Mouse (Mus musculus) cortical plate, adult 2 months (tissue): ENCODE data around the gene Ptgfrn. TPM values are rescaled to one million over a fixed set of nuclear protein-coding genes. Genes with fewer than 3 reads are reported as not detected.

Experiments used
- H3K27ac ChIP-seq: fragments of 200-500 bp; 2 replicates; pipeline ENCODE4 v1.5.1; 2012; ENCODE audit warnings: low read length, control low read depth, inconsistent platforms; ENCODE audit not compliant: insufficient read depth
- H3K4me1 ChIP-seq: fragments of 200-500 bp; 2 replicates; pipeline ENCODE4 v1.6.1; 2011; ENCODE audit warnings: low read length; ENCODE audit not compliant: control insufficient read depth, insufficient read depth
- H3K4me3 ChIP-seq: fragments of 200-500 bp; 2 replicates; pipeline ENCODE4 v1.5.1; 2011; ENCODE audit warnings: mild to moderate bottlenecking, low read length, control low read depth; ENCODE audit not compliant: insufficient read depth
- CTCF ChIP-seq: fragments of 200-500 bp; IDR thresholded peaks from 2 replicates; pipeline ENCODE4 v1.5.1; 2011; ENCODE audit warnings: mild to moderate bottlenecking, control low read depth, low read length; ENCODE audit not compliant: insufficient read depth; ENCODE audit errors: extremely low read depth
- POLR2A ChIP-seq: fragments of 200-500 bp; IDR thresholded peaks from 2 replicates; pipeline ENCODE4 v1.6.1; 2011; ENCODE audit warnings: mild to moderate bottlenecking, low read length, control low read depth; ENCODE audit not compliant: insufficient read depth; ENCODE audit errors: extremely low read depth
- polyA plus RNA-seq: library from polyadenylated mRNA; depleted of rRNA; stranded (reverse); fragments of >200 nt; gene quantifications from 2 replicates; pipeline ENCODE4 v1.2.3, GENCODE M21; 2012

Gene Ptgfrn
- polyA plus RNA-seq, 1 experiment, result 12.0 TPM

DNA sequence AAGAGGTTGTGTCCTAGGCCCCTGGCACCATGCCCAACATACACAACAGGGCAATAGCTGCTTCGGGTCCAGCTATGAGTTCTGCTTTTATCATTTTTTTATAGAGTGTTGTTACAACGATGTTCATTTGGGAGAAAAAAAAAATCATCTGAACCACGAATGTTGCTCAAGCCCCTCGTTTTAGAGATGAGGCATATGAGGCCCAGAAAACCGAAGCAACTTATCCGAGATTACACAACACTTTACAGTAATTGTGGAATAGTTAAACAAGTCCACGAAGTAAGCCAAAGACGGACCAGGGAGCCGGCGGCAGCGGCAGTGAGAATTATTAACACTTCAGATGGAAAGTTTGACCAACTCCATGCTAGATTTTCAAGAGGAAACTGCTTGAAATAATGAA, 7.7 kb upstream of the Ptgfrn start:
- H3K4me3 ChIP-seq, result no peak overlapping the region
- H3K27ac ChIP-seq, result no peak overlapping the region
- H3K4me1 ChIP-seq, result peaks cover 3% of the 10 kb centered on the region; the same call in 1 of the 2 replicates
- TF ChIP-seq POLR2A (no peak), CTCF (no peak)

DNA sequence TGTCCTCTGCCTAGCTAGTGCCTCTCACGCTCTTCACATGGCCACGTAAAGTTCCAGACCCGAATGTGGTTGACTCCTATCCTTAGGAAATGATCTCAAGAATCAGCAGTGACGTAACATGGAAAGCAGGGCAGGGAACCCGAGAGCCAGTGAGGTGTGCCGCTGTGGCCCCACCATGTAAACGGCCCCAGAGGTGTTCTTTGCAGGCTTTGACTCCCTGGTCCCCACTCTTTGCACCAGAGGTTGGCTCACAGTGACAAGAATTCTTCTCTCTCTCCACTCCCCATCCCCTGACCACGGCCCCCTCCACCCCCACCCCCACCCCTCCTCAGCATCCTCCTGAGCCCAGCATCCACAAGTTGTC, 7.3 kb upstream of the Ptgfrn start:
- TF ChIP-seq POLR2A (no peak), CTCF (no peak)
- Histone ChIP-seq H3K27ac (no peak overlapping the region), H3K4me3 (no peak overlapping the region), H3K4me1 (peaks cover 3% of the 10 kb centered on the region; the same call in 1 of the 2 replicates)

DNA sequence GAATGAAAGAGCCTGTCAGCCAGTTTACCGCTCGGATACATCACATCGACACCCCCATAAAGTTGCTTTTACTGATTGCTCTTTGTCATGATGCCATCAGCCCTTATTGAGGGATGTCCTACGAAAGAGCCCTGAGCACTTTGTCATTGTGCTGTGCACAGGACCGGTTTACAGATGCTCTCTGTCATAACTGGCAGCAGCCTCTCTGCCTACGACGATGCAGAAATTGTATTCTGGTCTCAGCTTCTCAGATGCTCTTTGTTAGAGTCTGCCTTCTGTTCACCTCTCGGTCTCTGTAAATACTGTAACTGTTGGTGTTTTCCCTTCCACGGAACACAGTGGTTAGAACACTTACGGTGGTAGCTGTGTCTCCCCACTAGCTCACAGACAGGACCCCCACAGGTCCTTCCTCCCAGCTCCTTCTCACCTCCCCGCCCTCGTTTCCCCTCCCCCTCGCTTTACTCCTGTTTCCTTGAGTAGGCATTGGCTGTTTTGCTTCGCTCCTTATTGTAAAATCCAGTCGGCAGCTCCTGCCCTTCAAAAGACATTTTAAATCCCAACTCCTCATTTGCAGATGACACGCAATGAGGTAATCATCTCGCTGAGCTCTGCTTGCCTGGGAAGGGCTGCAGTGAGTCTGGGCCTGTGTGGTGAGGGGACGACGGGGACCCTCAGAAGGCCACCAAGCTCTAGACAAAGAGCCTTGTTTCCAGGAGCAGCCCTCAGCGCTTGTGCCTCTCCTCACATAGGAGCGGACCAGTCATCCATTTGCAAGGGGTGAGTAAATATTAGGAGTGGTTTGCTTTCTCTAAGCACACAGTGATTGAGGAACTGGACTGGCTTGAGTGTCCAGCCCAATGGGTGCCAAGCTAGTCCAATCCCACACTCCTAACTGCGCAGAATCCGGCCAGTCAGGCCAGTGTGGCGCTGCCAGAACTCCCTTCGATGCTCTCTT, 6.6 kb upstream of the Ptgfrn start:
- H3K4me3 ChIP-seq, result no peak overlapping the region
- H3K4me1 ChIP-seq, result peaks cover 3% of the 10 kb centered on the region; the same call in 1 of the 2 replicates
- H3K27ac ChIP-seq, result no peak overlapping the region
- TF ChIP-seq CTCF (no peak), POLR2A (no peak)

DNA sequence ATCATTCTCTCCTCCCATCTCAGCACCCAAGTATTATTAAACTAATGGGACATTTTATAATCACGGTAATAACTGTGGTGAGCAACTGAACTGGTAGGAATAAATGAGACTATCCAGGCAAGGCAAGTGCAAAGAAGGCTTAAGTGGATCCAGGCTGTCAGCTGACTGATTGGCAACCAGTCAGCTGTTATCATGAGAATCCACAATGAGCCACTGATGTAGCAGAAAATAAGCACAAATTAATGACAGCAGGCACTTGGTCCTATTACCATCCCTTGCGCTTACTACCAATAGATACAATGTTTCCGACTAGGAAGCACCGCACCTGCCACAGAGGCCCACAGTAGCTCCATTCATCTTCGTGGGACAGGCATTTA, 2.4 kb upstream of the Ptgfrn start:
- Histone ChIP-seq H3K27ac (no peak overlapping the region), H3K4me3 (no peak overlapping the region), H3K4me1 (peaks cover 3% of the 10 kb centered on the region; the same call in 1 of the 2 replicates)
- no peak for TF ChIP-seq POLR2A
- no peak for TF ChIP-seq CTCF

DNA sequence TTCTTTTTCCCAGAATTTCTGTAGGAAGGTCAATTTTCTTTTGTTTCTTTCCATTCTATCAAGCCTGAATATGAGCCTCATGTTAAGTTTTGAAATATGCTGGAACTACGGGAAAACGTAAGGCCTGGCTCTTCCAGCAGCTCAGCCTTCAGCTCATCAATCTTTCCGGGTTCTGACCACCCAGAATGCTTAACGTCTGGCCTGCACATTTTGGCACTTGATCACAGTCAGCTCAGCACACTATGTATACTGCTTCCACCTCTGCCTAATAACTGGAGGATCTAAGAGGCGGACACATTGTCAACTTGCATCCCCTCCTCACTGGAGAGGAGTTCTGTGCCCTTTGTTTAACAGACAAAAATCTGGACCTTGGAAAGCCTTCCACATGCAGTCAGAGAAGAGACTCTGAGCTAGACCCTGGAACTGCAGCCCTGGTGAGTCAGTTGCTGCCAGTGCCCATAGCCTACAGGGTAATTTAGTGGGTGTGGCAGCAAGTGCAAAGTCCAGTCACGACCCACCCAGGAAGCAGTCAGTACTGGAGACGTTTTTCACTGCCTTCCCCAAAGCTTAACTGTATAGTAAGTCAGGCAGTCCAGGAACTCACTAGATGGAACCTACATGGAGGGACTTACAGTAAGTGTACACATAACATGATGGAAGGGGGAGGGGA, 1.9 kb upstream of the Ptgfrn start:
- TF ChIP-seq CTCF (no peak), POLR2A (no peak)
- peaks cover 3% of the 10 kb centered on the region; the same call in 1 of the 2 replicates for H3K4me1 ChIP-seq
- no peak overlapping the region for H3K4me3 ChIP-seq
- H3K27ac ChIP-seq, result no peak overlapping the region

DNA sequence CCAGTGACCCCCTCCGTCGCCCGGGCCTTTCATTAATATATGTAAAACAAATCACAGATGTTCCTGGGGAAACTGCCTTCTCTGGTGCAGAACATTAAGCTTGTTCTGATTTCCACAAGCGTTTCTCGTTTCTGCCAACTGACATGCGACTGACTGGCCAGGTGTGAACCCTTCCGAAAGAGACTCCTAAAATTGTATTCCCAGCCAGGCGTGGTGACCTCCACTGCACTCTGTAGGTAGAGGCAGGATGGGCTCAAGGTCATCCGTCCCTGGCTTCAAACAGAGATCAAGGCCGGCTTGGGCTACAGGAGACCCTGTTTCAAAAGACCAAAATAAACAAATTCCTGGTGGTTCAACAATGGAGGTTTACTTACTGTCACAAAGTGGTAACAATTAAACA, 1.2 kb upstream of the Ptgfrn start:
- no peaks in the 10 kb centered on the region; the same call in 1 of the 2 replicates for H3K4me1 ChIP-seq

DNA sequence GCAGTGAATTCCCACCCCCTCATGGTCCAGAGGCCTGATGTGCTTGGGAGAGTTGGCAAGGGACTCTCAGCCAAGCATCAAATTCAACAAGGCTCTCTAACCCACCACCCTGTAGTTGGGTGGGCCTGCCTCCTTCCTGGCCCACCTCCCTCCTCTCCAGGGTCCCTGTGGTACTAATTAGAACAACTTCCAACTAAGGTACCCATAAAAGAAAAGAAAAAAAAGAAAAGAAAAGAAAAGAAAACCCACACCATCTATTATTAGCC, 693 bp upstream of the Ptgfrn start:
- Histone ChIP-seq H3K4me1 (no peaks in the 10 kb centered on the region), H3K4me3 (peak overlapping the region; percentile 33; the same call in 1 of the 2 replicates), H3K27ac (no peak overlapping the region)
- TF ChIP-seq CTCF (no peak), POLR2A (no peak)

More for the DNA sequence above, 1.2 kb upstream of the Ptgfrn start:
- TF ChIP-seq CTCF (no peak), POLR2A (no peak)
- Histone ChIP-seq H3K27ac (no peak overlapping the region), H3K4me3 (no peak overlapping the region)

DNA sequence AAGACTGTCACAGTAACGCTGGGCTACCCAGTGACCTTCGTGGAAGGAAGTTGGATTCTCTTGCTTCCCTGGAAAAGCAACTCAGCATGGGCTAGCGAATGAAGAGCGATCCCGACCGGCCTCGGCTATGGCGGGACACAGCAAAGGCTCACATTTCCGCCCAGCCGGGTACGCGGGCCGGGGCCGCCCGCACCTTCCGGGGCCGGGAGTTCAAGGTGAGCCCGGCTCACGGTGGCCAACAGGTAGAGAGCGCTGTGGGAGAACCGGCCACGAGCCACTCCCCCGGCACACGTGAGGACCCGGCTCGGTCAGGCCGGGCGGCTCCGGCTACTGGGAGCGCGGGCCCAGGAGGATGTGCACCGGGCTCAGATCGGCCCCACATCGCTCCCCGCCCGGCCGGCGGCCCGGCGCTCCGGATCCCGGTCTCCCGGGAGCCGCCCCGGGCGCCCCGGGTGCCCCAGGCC, 488 bp downstream of the Ptgfrn start:
- H3K4me3 ChIP-seq, result peak overlapping the region; percentile 33
- H3K27ac ChIP-seq, result no peak overlapping the region
- H3K4me1 ChIP-seq, result peaks cover 1% of the 10 kb centered on the region; the same call in 1 of the 2 replicates
- no peak for TF ChIP-seq CTCF
- TF ChIP-seq POLR2A, result no peak

DNA sequence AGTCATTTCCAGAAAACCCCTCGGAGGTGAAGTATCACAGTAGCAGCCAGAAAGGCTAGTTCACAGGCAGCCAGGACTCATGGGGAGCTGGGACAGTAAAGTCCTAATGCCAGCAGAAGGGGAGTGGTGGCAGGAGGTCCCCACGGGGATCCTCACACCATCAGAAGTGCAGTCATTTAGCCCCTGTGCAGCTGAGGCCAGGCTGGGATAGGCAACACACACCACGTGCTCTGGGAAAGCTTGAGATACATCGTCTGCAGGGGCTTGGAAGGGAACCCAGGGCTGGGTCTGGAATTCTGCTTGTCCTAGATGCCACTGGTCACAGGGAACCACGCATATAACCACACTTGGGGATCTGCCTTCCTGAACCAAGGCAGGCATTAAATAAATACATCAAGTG, 1.2 kb downstream of the Ptgfrn start:
- peak overlapping the region; percentile 33; the same call in 1 of the 2 replicates for H3K4me3 ChIP-seq
- no peak for TF ChIP-seq POLR2A
- no peak for TF ChIP-seq CTCF
- H3K4me1 ChIP-seq, result peaks cover 4% of the 10 kb centered on the region
- no peak overlapping the region for H3K27ac ChIP-seq

DNA sequence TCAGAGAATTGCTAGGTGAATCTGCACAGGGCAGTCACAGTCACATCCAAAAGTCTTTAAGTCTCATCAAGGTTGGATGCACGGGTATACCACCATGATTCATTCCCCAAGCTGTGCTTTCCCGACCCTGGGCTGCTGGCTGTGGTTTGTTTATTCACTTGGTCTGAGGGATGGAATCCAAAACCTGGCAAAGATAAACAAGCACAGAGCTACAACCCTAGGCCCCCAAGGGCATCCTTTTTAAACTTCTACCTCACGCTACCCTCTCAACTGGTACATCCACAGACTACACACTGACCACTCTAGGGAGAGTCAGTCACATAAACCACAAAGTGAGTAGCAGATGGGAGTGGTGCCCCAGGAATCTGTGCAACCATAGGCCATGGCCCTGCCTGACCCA, 1.8 kb downstream of the Ptgfrn start:
- no peak overlapping the region for H3K27ac ChIP-seq
- TF ChIP-seq CTCF (no peak), POLR2A (no peak)
- no peak overlapping the region; the same call in 1 of the 2 replicates for H3K4me3 ChIP-seq
- peaks cover 6% of the 10 kb centered on the region for H3K4me1 ChIP-seq
